Mouse (Mus musculus) kidney, postnatal 0 days (tissue): Measurements from ENCODE around the gene Ugp2. TPM values are rescaled to one million over a fixed set of nuclear protein-coding genes. Genes with fewer than 3 reads are reported as not detected.

Source experiments
- ATAC-seq: fragments of 200-750 bp; cut with Nextera tagmentation; replicated peaks from 2 replicates; pipeline ENCODE4 v1.8.0; 2017; ENCODE audit warnings: low read depth, moderate number of reproducible peaks, moderate TSS enrichment, moderate library complexity; ENCODE audit not compliant: low FRiP score
- DNase-seq: peaks from one replicate; pipeline ENCODE4 v3.0.0-alpha.2; 2016; ENCODE audit warnings: low spot score
- H3K27ac ChIP-seq: fragments of 300-500 bp; sonication (generic); 2 replicates; pipeline ENCODE4 v1.5.1; 2014; ENCODE audit warnings: mild to moderate bottlenecking
- H3K27me3 ChIP-seq: fragments of 300-500 bp; sonication (generic); 2 replicates; pipeline ENCODE4 v1.6.1; 2014; ENCODE audit warnings: low read length, mixed read lengths; ENCODE audit not compliant: insufficient read depth
- H3K36me3 ChIP-seq: fragments of 300-500 bp; sonication (generic); 2 replicates; pipeline ENCODE4 v1.6.1; 2014; ENCODE audit warnings: low read length, mixed read lengths; ENCODE audit not compliant: insufficient read depth
- H3K4me1 ChIP-seq: fragments of 300-500 bp; sonication (generic); replicated peaks from 2 replicates; pipeline ENCODE4 v1.6.1; 2014; ENCODE audit warnings: antibody characterized with exemption, low read length, mixed read lengths; ENCODE audit not compliant: insufficient read depth
- H3K4me2 ChIP-seq: fragments of 300-500 bp; sonication (generic); 2 replicates; pipeline ENCODE4 v1.6.1; 2014; ENCODE audit warnings: mild to moderate bottlenecking, low read length, moderate library complexity, mixed read lengths
- H3K4me3 ChIP-seq: fragments of 300-500 bp; sonication (generic); replicated peaks from 2 replicates; pipeline ENCODE4 v1.5.1; 2014; ENCODE audit warnings: low read depth, low read length
- H3K9ac ChIP-seq: fragments of 300-500 bp; sonication (generic); 2 replicates; pipeline ENCODE4 v1.6.1; 2014; ENCODE audit warnings: low read depth, low read length
- H3K9me3 ChIP-seq: fragments of 300-500 bp; sonication (generic); replicated peaks from 2 replicates; pipeline ENCODE4 v1.6.1; 2016; ENCODE audit warnings: low read length, inconsistent platforms, mixed read lengths
- CTCF ChIP-seq: IDR thresholded peaks from 2 replicates; pipeline ENCODE4 v1.5.1; 2016; ENCODE audit warnings: antibody characterized with exemption, low read depth, mild to moderate bottlenecking, moderate library complexity
- WGBS: fragments of 180-500 bp; shearing (Covaris S2); extraction: QIAGEN DNeasy Blood & Tissue Kit; methylation state at CpG from one replicate; pipeline ENCODE4 v1.1.7; 2014; 5-methylcytosine and 5-hydroxymethylcytosine counted together
- polyA plus RNA-seq: library from polyadenylated mRNA; unstranded; fragments of >200 nt; fragmentation: Nextera tagmentation; extraction: Ambion mirVana; gene quantifications from 2 replicates; pipeline ENCODE4 v1.2.1, GENCODE M21; 2015

Gene Ugp2
- polyA plus RNA-seq, 1 experiment from 2014 or later, result 90.1 TPM

DNA sequence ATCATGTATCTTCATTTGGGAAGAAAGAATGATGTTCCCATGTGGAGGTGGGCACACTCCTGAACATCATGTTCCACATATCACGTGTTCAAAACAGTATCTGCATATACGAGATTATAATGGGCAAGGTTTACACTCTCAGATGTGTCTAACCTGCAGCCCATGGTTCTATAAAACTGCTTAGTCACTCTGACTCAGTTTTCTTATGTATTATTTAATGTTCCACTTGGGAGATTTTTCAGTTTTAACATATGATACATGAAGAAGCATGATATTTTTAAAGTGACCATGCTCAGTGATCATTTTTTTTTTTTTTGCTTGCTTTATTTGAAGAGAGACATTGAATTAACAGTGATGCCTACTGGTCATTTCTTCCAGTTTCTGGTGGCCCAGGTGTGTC is 30.2 kb upstream of the Ugp2 start:
- Histone ChIP-seq H3K9ac (no peak overlapping the region), H3K4me2 (no peak overlapping the region), H3K27me3 (no peaks in the 10 kb centered on the region), H3K9me3 (no peaks in the 10 kb centered on the region), H3K4me3 (no peak overlapping the region), H3K36me3 (no peaks in the 10 kb centered on the region), H3K4me1 (no peaks in the 10 kb centered on the region), H3K27ac (no peak overlapping the region)
- DNase-seq (no peak), ATAC-seq (no peak)
- TF ChIP-seq CTCF, result no peak
- 85% methylated on average over 2 of the region's 2 CpGs for WGBS

GRCm38 (mm10) chr11:21399186-21399681 is 28.2 kb upstream of the Ugp2 start:
- Histone ChIP-seq H3K4me2 (no peak overlapping the region), H3K4me3 (no peak overlapping the region), H3K36me3 (no peaks in the 10 kb centered on the region), H3K27ac (no peak overlapping the region), H3K9ac (no peak overlapping the region), H3K27me3 (no peaks in the 10 kb centered on the region), H3K4me1 (no peaks in the 10 kb centered on the region), H3K9me3 (no peaks in the 10 kb centered on the region)
- no peak for TF ChIP-seq CTCF
- ATAC-seq (no peak), DNase-seq (no peak)
- 46% methylated on average over 5 of the region's 5 CpGs for WGBS

- no peak for TF ChIP-seq CTCF
- peak; percentile 43; the same call in 1 of the 2 replicates for ATAC-seq
- WGBS, result 37% methylated on average over 7 of the region's 7 CpGs
- Histone ChIP-seq H3K27ac (no peak overlapping the region), H3K9ac (no peak overlapping the region), H3K36me3 (no peaks in the 10 kb centered on the region), H3K4me1 (no peaks in the 10 kb centered on the region), H3K9me3 (no peaks in the 10 kb centered on the region), H3K4me2 (no peak overlapping the region), H3K4me3 (no peak overlapping the region), H3K27me3 (no peaks in the 10 kb centered on the region)
- peak; percentile 38 for DNase-seq
Measured at GRCm38 (mm10) chr11:21398464-21398863, 27.5 kb upstream of the Ugp2 start.

- Histone ChIP-seq H3K27me3 (no peaks in the 10 kb centered on the region), H3K27ac (no peak overlapping the region), H3K4me3 (no peak overlapping the region), H3K36me3 (no peaks in the 10 kb centered on the region), H3K4me2 (no peak overlapping the region), H3K9me3 (no peaks in the 10 kb centered on the region), H3K4me1 (no peaks in the 10 kb centered on the region), H3K9ac (no peak overlapping the region)
- ATAC-seq (no peak), DNase-seq (no peak)
- no peak for TF ChIP-seq CTCF
- 79% methylated on average over 4 of the region's 4 CpGs for whole genome bisulfite sequencing
Measured at GRCm38 (mm10) chr11:21386790-21387189, 15.8 kb upstream of the Ugp2 start.

DNA sequence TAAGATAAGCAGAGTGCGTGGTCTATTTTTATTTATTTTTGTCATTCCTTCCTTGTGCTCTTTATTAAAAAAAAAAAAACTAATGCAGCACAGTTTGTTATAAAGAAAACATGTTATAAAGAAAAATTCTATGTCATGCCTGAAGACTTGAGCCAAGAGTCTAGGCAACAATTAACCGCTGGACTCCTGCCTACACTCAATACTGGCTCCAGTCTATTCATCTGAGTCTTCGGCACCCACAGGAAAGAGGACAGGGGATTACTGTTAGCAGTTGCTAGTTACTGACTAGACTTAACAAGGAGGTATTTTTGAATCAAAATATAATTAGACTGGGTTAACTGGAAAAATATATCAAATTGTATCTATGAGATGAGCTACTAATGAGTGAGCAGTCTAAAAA is 3.1 kb upstream of the Ugp2 start:
- WGBS, result 92% methylated on average over 3 of the region's 3 CpGs
- H3K27me3 ChIP-seq, result no peaks in the 10 kb centered on the region
- H3K27ac ChIP-seq, result no peak overlapping the region
- TF ChIP-seq CTCF, result no peak
- H3K9ac ChIP-seq, result no peak overlapping the region
- H3K9me3 ChIP-seq, result no peaks in the 10 kb centered on the region
- no peak overlapping the region for H3K4me2 ChIP-seq
- no peaks in the 10 kb centered on the region for H3K36me3 ChIP-seq
- peaks cover 4% of the 10 kb centered on the region; the same call in 1 of the 2 replicates for H3K4me1 ChIP-seq
- ATAC-seq (no peak), DNase-seq (no peak)
- H3K4me3 ChIP-seq, result no peak overlapping the region

GRCm38 (mm10) chr11:21370399-21371121 is 441 bp downstream of the Ugp2 start:
- 1% methylated on average over 61 of the region's 69 CpGs for WGBS
- Histone ChIP-seq H3K36me3 (no peaks in the 10 kb centered on the region), H3K27ac (peak overlapping the region; percentile 96), H3K4me3 (peak overlapping the region; percentile 76), H3K9ac (peak overlapping the region; percentile 79), H3K4me2 (peak overlapping the region; percentile 70), H3K9me3 (no peaks in the 10 kb centered on the region), H3K27me3 (no peaks in the 10 kb centered on the region), H3K4me1 (peaks cover 4% of the 10 kb centered on the region; the same call in 1 of the 2 replicates)
- peak; percentile 90 for DNase-seq
- ATAC-seq, result peak; percentile 93
- no peak for TF ChIP-seq CTCF
